Mouse (Mus musculus) hindbrain, embryonic 14.5 days (tissue): ENCODE measurements around the gene Olfr477. TPM values are rescaled to one million over a fixed set of nuclear protein-coding genes. Genes with fewer than 3 reads are reported as not detected.
"Not testable (repeated sequence)": the region's sequence is repeated elsewhere in the genome, so short reads cannot be mapped to it uniquely, and the experiment has no call there.

Experiments used
- ATAC-seq: fragments of 200-750 bp; cut with Nextera tagmentation; 2 replicates; pipeline ENCODE4 v1.8.0; 2017; ENCODE audit warnings: moderate number of reproducible peaks, mild to moderate bottlenecking, moderate TSS enrichment, moderate library complexity; ENCODE audit not compliant: low FRiP score
- DNase-seq: peaks from one replicate; pipeline ENCODE4 v3.0.0-alpha.2; 2015; ENCODE audit warnings: low spot score
- H3K27ac ChIP-seq: fragments of 300-500 bp; sonication (generic); 2 replicates; pipeline ENCODE4 v1.5.1; 2014; ENCODE audit warnings: mild to moderate bottlenecking, moderate library complexity
- H3K27me3 ChIP-seq: fragments of 300-500 bp; sonication (generic); 2 replicates; pipeline ENCODE4 v1.6.1; 2014; ENCODE audit warnings: mild to moderate bottlenecking, low read length, mixed read lengths; ENCODE audit not compliant: control insufficient read depth, insufficient read depth
- H3K36me3 ChIP-seq: fragments of 300-500 bp; sonication (generic); replicated peaks from 2 replicates; pipeline ENCODE4 v1.6.1; 2014; ENCODE audit not compliant: control insufficient read depth, insufficient read depth
- H3K4me1 ChIP-seq: fragments of 300-500 bp; sonication (generic); replicated peaks from 2 replicates; pipeline ENCODE4 v1.6.1; 2014; ENCODE audit warnings: antibody characterized with exemption, low read length, mixed read lengths; ENCODE audit not compliant: control insufficient read depth, insufficient read depth
- H3K4me2 ChIP-seq: fragments of 300-500 bp; sonication (generic); replicated peaks from 2 replicates; pipeline ENCODE4 v1.6.1; 2014; ENCODE audit warnings: mild to moderate bottlenecking, moderate library complexity
- H3K4me3 ChIP-seq: fragments of 300-500 bp; sonication (generic); replicated peaks from 2 replicates; pipeline ENCODE4 v1.5.1; 2014; ENCODE audit warnings: mild to moderate bottlenecking, low read length
- H3K9ac ChIP-seq: fragments of 300-500 bp; sonication (generic); 2 replicates; pipeline ENCODE4 v1.6.1; 2014
- H3K9me3 ChIP-seq: fragments of 300-500 bp; sonication (generic); 2 replicates; pipeline ENCODE4 v1.6.1; 2016; ENCODE audit warnings: low read length; ENCODE audit not compliant: control insufficient read depth
- WGBS: fragments of 180-500 bp; shearing (Covaris S2); extraction: QIAGEN DNeasy Blood & Tissue Kit; methylation state at CpG from one replicate; pipeline ENCODE4 v1.1.7; 2014; 5-methylcytosine and 5-hydroxymethylcytosine counted together
- polyA plus RNA-seq: library from polyadenylated mRNA; unstranded; fragments of >200 nt; fragmentation: Nextera tagmentation; extraction: Ambion mirVana; gene quantifications from 2 replicates; pipeline ENCODE4 v1.2.1, GENCODE M21; 2014

Olfr477 gene
- not detected in 2 replicates for polyA plus RNA-seq

- ATAC-seq = no peak
- no peak within 1 kb of the TSS for H3K4me3 ChIP-seq
- H3K9me3 ChIP-seq = no peaks in the 10 kb centered on the region
- H3K4me1 ChIP-seq = no peaks in the 10 kb centered on the region
- no peaks in the 10 kb centered on the region for H3K27me3 ChIP-seq
- WGBS = 89% methylated on average over 2 of the region's 2 CpGs
- no peaks in the 10 kb centered on the region for H3K36me3 ChIP-seq
- H3K9ac ChIP-seq = no peak within 1 kb of the TSS
- no peak within 1 kb of the TSS for H3K27ac ChIP-seq
- DNase-seq = no peak
- no peak within 1 kb of the TSS for H3K4me2 ChIP-seq
Observed at GRCm38 (mm10) chr7:107986393-107986792, at the start of gene Olfr477. Olfr477 (plus strand) TSS chr7:107986693.

GRCm38 (mm10) chr7:107952539-107952938, 34.0 kb upstream of the Olfr477 start:
- H3K27ac ChIP-seq, H3K9ac ChIP-seq, H3K9me3 ChIP-seq, H3K27me3 ChIP-seq, DNase-seq, H3K4me3 ChIP-seq, ATAC-seq, H3K36me3 ChIP-seq, H3K4me1 ChIP-seq, H3K4me2 ChIP-seq: not testable (repeated sequence)
- WGBS = 99% methylated on average over 12 of the region's 12 CpGs

- H3K4me3 ChIP-seq = no peak within 1 kb of the TSS
- no peak for ATAC-seq
- H3K36me3 ChIP-seq = no peaks in the 10 kb centered on the region
- H3K9ac ChIP-seq = no peak within 1 kb of the TSS
- WGBS = 94% methylated on average over 1 of the region's 1 CpGs
- no peak within 1 kb of the TSS for H3K4me2 ChIP-seq
- H3K4me1 ChIP-seq = no peaks in the 10 kb centered on the region
- H3K27ac ChIP-seq = no peak within 1 kb of the TSS
- no peaks in the 10 kb centered on the region for H3K27me3 ChIP-seq
- H3K9me3 ChIP-seq = no peaks in the 10 kb centered on the region
- DNase-seq = no peak
Observed at GRCm38 (mm10) chr7:107954343-107954742, 32.1 kb upstream of the Olfr477 start, which contains the start of gene Olfr474. Olfr474 (plus strand) TSS chr7:107954643.

- Histone ChIP-seq H3K9ac (no peak within 1 kb of the TSS), H3K9me3 (no peaks in the 10 kb centered on the region), H3K4me2 (no peak within 1 kb of the TSS), H3K4me1 (no peaks in the 10 kb centered on the region), H3K4me3 (no peak within 1 kb of the TSS), H3K27ac (no peak within 1 kb of the TSS), H3K27me3 (no peaks in the 10 kb centered on the region), H3K36me3 (no peaks in the 10 kb centered on the region)
- DNase-seq (no peak), ATAC-seq (no peak)
- 68% methylated on average over 1 of the region's 1 CpGs for WGBS
Observed at GRCm38 (mm10) chr7:107964503-107964902, 22.0 kb upstream of the Olfr477 start, which contains the start of gene Olfr476. Olfr476 (plus strand) TSS chr7:107964803.

GRCm38 (mm10) chr7:108014256-108014655, 27.8 kb downstream of the Olfr477 start:
- not testable (repeated sequence) for H3K4me3 ChIP-seq, DNase-seq, H3K9me3 ChIP-seq, H3K27ac ChIP-seq, H3K4me1 ChIP-seq, H3K4me2 ChIP-seq, H3K36me3 ChIP-seq, H3K27me3 ChIP-seq, H3K9ac ChIP-seq, ATAC-seq

GRCm38 (mm10) chr7:108033889-108034288, 47.4 kb downstream of the Olfr477 start, which contains the start of gene Olfr478:
Olfr478 (minus strand) TSS chr7:108033989.
- no peak for DNase-seq
- 86% methylated on average over 3 of the region's 3 CpGs for WGBS

More at GRCm38 (mm10) chr7:108033889-108034288, 47.4 kb downstream of the Olfr477 start, which contains the start of gene Olfr478:
- no peak within 1 kb of the TSS for H3K27ac ChIP-seq
- no peaks in the 10 kb centered on the region for H3K4me1 ChIP-seq
- H3K36me3 ChIP-seq = no peaks in the 10 kb centered on the region
- H3K27me3 ChIP-seq = no peaks in the 10 kb centered on the region
- H3K9me3 ChIP-seq = no peaks in the 10 kb centered on the region
- no peak within 1 kb of the TSS for H3K9ac ChIP-seq
- no peak within 1 kb of the TSS for H3K4me3 ChIP-seq
- H3K4me2 ChIP-seq = no peak within 1 kb of the TSS
- ATAC-seq = no peak

Other genes starting within 250 kb of the Olfr477 start
- gene Cyb5r2, start 228.7 kb upstream of the Olfr477 start, polyA plus RNA-seq = 0.11 and 0.12 TPM in 2 replicates
- gene Ovch2, start 185.5 kb upstream of the Olfr477 start, polyA plus RNA-seq = not detected in 2 replicates
- gene Olfr467, start 174.4 kb upstream of the Olfr477 start, polyA plus RNA-seq = not detected in 2 replicates
- not detected in 2 replicates for gene Olfr469, start 161.2 kb upstream of the Olfr477 start, polyA plus RNA-seq
- gene Olfr470, start 139.2 kb upstream of the Olfr477 start, polyA plus RNA-seq = not detected in 2 replicates
- not detected in 2 replicates for gene Olfr472, start 88.8 kb upstream of the Olfr477 start, polyA plus RNA-seq
- not detected in 2 replicates for gene Olfr473, start 56.2 kb upstream of the Olfr477 start, polyA plus RNA-seq
- gene Olfr474, start 32.0 kb upstream of the Olfr477 start, polyA plus RNA-seq = not detected in 2 replicates
- gene Olfr476, start 21.9 kb upstream of the Olfr477 start, polyA plus RNA-seq = not detected in 2 replicates
- not detected in 2 replicates for gene Olfr478, start 47.3 kb downstream of the Olfr477 start, polyA plus RNA-seq
- not detected in 2 replicates for gene Olfr479, start 64.0 kb downstream of the Olfr477 start, polyA plus RNA-seq
- not detected in 2 replicates for gene Olfr480, start 80.7 kb downstream of the Olfr477 start, polyA plus RNA-seq
- not detected in 2 replicates for gene Olfr481, start 93.2 kb downstream of the Olfr477 start, polyA plus RNA-seq
- 0.13 TPM in 1 of 2 replicates, not detected in the other for gene Olfr482, start 110.9 kb downstream of the Olfr477 start, polyA plus RNA-seq
- not detected in 2 replicates for gene Olfr483, start 114.2 kb downstream of the Olfr477 start, polyA plus RNA-seq
- gene Olfr484, start 140.8 kb downstream of the Olfr477 start, polyA plus RNA-seq = not detected in 2 replicates
- gene Olfr485, start 173.2 kb downstream of the Olfr477 start, polyA plus RNA-seq = not detected in 2 replicates
- gene Olfr486, start 186.0 kb downstream of the Olfr477 start, polyA plus RNA-seq = not detected in 2 replicates
- not detected in 2 replicates for gene Olfr487, start 227.9 kb downstream of the Olfr477 start, polyA plus RNA-seq